Mouse (Mus musculus) heart, embryonic 12.5 days (tissue): ENCODE data around the gene Svop. TPM values are rescaled to one million over a fixed set of nuclear protein-coding genes. Genes with fewer than 3 reads are reported as not detected.

ENCODE experiments used
- ATAC-seq: fragments of 200-750 bp; cut with Nextera tagmentation; 2 replicates; pipeline ENCODE4 v1.8.0; 2017; ENCODE audit warnings: moderate TSS enrichment, moderate library complexity; ENCODE audit not compliant: insufficient number of reproducible peaks, low FRiP score
- H3K27ac ChIP-seq: fragments of 300-500 bp; sonication (generic); 2 replicates; pipeline ENCODE4 v1.5.1; 2016; ENCODE audit warnings: mild to moderate bottlenecking, moderate library complexity; ENCODE audit not compliant: poor library complexity, severe bottlenecking
- H3K27me3 ChIP-seq: fragments of 300-500 bp; sonication (generic); replicated peaks from 2 replicates; pipeline ENCODE4 v1.6.1; 2016; ENCODE audit warnings: mild to moderate bottlenecking, moderate library complexity
- H3K36me3 ChIP-seq: fragments of 300-500 bp; sonication (generic); 2 replicates; pipeline ENCODE4 v1.6.1; 2016; ENCODE audit warnings: mild to moderate bottlenecking, moderate library complexity
- H3K4me1 ChIP-seq: fragments of 300-500 bp; sonication (generic); replicated peaks from 2 replicates; pipeline ENCODE4 v1.6.1; 2016; ENCODE audit warnings: mild to moderate bottlenecking
- H3K4me2 ChIP-seq: fragments of 300-500 bp; sonication (generic); 2 replicates; pipeline ENCODE4 v1.6.1; 2016; ENCODE audit warnings: mild to moderate bottlenecking, moderate library complexity
- H3K4me3 ChIP-seq: fragments of 300-500 bp; sonication (generic); 2 replicates; pipeline ENCODE4 v1.5.1; 2016; ENCODE audit warnings: mild to moderate bottlenecking
- H3K9ac ChIP-seq: fragments of 300-500 bp; sonication (generic); 2 replicates; pipeline ENCODE4 v1.6.1; 2016; ENCODE audit warnings: mild to moderate bottlenecking, moderate library complexity
- H3K9me3 ChIP-seq: fragments of 300-500 bp; sonication (generic); replicated peaks from 2 replicates; pipeline ENCODE4 v1.6.1; 2016; ENCODE audit warnings: mild to moderate bottlenecking, moderate library complexity
- WGBS: fragments of 180-500 bp; shearing (Covaris S2); methylation state at CpG from one replicate; pipeline ENCODE4 v1.1.7; 2016; 5-methylcytosine and 5-hydroxymethylcytosine counted together
- polyA plus RNA-seq: library from polyadenylated mRNA; unstranded; fragments of >200 nt; fragmentation: Nextera tagmentation; extraction: Ambion mirVana; gene quantifications from 2 replicates; pipeline ENCODE4 v1.2.1, GENCODE M21; 2016

Svop gene
- polyA plus RNA-seq = 0.06 and 0.15 TPM in 2 replicates

DNA sequence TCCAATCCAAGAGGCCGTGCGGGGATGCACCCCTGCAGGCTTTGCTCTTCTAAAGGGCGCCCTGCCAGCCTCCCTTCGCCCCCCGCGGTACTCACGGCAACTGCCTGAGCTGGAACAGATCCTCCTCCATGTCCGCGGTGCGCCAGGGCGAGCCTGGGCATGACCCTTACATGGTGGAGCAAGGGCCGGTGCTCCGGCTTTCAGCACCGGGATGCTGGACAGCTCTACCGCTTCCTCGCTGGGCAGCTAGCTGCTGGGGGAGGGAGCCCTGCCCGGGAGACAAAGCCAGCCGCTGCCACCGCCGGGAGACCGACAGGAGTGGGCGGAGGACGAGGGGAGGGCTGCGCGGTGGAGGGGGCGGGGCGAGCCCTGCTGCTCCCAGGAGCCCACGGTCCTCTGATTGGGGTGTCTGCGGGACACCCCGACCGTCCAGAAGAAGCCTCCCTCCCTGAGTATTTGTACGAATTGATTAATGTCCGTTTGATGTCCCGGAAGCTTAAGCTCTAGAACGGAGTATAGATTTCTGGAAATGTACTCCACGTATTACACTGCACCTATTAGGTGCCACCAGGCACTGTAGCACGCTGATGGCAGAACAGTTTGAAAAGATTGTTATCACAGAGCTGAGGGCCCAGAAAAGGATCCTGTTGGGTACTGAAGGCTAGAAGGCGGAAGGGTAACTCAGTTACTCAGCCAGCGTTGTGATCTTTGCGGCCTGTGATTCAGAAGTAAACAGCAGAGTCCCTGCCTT, at the start of gene Svop:
Gene Svop (minus strand): TSS at position 514 of the 751 bp plus-strand sequence.
- Histone ChIP-seq H3K9ac (no peak within 1 kb of the TSS), H3K9me3 (no peaks in the 10 kb centered on the region), H3K27me3 (peaks cover 38% of the 10 kb centered on the region), H3K4me3 (peak within 1 kb of the TSS; percentile 29; the same call in 1 of the 2 replicates), H3K4me2 (peak within 1 kb of the TSS; percentile 64), H3K36me3 (no peaks in the 10 kb centered on the region), H3K27ac (no peak within 1 kb of the TSS), H3K4me1 (peaks cover 7% of the 10 kb centered on the region)
- peak; percentile 29; the same call in 1 of the 2 replicates for ATAC-seq
- 1% methylated on average over 40 of the region's 40 CpGs for WGBS

DNA sequence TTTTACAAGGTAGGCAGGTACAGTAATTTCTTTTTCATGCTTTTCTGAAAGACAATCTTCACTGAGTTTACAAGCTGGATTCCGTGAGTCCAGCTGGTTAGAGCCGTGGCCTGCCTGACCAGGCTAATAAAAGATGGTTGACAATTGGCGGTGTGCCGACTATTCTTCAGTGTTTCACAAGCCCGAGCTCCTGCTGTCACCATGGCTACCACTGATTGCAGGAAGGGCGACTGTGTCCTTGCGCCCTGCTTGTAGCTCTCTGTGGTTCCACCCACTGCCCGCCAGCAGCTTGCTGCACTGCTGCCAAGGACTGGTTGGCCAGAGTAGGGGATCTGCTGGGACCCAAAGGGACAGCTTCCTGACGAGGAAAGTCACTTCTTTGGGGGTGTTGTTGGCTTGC, 47.8 kb upstream of the Svop start:
- Histone ChIP-seq H3K9me3 (no peaks in the 10 kb centered on the region), H3K4me3 (no peak overlapping the region), H3K27me3 (no peaks in the 10 kb centered on the region), H3K27ac (peak overlapping the region; percentile 85), H3K36me3 (peaks cover 27% of the 10 kb centered on the region), H3K4me2 (peak overlapping the region; percentile 9; the same call in 1 of the 2 replicates), H3K4me1 (peaks cover 54% of the 10 kb centered on the region), H3K9ac (no peak overlapping the region)
- WGBS = 36% methylated on average over 9 of the region's 9 CpGs
- peak; percentile 81 for ATAC-seq

DNA sequence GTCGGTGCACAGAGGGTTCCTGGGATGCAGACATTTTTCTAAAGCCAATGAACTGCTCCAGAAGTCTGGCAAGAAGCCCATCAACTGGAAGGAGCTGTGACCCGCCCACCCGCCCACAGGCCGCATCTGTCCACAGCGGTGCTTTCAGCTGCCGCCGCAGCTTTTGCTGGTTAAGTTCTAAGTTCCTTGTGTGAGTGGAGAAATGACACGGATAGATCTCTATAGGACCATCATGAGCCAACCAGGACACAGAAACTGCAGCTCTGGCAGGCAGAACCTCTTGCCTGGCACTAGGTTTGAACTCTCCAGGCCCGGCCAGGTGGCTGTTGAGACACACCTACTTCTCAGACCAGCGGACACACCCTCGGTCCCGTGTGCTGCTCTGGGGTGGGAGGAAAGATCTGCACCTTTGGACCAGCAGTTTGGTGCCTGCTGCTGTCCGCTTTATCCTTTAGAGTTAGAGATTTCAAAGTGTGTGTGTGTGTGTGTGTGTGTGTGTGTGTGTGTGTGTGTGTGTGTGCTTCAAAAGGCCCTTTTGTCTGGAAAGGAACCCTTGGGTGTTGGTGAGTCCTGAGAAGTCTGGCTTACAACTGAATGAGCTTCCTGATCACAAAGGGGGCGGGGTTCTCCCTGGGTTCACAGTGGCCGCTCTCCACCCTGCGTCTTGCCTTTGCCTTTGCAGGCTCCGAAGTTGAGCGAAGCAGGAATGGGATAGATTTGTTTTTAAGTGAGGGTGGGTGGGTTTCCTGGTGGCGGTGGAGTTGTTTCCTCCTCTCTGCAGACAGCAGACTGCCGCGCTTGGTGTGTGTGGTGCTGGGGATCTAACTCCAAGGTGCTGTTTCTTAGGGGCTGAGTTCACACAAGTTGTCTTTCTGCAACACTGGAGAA, 47.2 kb upstream of the Svop start:
- Histone ChIP-seq H3K4me1 (peaks cover 54% of the 10 kb centered on the region), H3K36me3 (peaks cover 29% of the 10 kb centered on the region), H3K4me3 (no peak overlapping the region), H3K4me2 (peak overlapping the region; percentile 9), H3K9me3 (no peaks in the 10 kb centered on the region), H3K27ac (peak overlapping the region; percentile 85), H3K9ac (peak overlapping the region; percentile 40; the same call in 1 of the 2 replicates), H3K27me3 (no peaks in the 10 kb centered on the region)
- no peak for ATAC-seq
- 69% methylated on average over 21 of the region's 21 CpGs for WGBS

DNA sequence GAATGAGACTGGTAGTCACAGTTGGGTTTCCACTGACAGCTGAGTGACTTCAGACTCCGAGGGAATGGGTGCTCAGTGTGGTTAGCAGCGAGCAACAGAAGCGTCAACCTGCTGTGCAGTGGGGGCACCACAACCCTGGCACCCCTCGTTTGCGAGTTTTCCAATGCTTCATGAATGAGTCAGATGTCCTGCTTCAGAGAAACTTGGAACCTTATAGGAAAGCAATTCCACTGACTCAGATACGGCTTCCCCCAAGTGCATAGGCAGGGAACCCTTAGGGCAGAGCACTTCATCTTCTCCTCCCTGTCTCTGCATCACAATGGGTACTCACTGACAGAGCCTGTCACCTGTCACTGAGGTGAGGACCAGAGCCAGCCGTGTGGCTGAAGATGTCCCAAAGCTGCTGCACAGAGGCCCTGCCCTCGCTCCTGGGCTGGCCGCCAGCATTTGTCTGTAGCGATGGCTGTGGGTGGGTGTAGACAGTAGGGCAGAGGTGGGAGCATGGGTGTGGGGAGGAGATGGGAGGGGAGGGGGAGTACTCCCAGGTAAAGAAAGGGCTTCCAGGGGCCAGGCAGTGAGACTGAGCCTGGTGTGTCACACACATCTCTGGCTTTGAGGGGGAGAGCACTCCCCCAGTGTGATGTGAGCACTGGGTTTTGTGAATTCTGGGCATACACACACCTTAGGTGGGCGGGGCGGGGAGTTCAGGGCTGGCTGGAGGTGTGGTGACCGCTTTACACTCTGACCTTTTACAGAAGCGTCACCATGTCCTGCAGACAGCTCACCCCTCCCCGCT, 46.3 kb upstream of the Svop start:
- H3K27me3 ChIP-seq = no peaks in the 10 kb centered on the region
- peaks cover 54% of the 10 kb centered on the region for H3K4me1 ChIP-seq
- H3K36me3 ChIP-seq = peaks cover 30% of the 10 kb centered on the region
- H3K4me3 ChIP-seq = no peak overlapping the region
- H3K9ac ChIP-seq = 0 out of 2 replicates have a peak overlapping the region, but pooled peaks have one; percentile 40
- 74% methylated on average over 15 of the region's 15 CpGs for WGBS
- 0 out of 2 replicates have a peak overlapping the region, but pooled peaks have one; percentile 9 for H3K4me2 ChIP-seq
- peak overlapping the region; percentile 85 for H3K27ac ChIP-seq
- ATAC-seq = no peak
- H3K9me3 ChIP-seq = no peaks in the 10 kb centered on the region

DNA sequence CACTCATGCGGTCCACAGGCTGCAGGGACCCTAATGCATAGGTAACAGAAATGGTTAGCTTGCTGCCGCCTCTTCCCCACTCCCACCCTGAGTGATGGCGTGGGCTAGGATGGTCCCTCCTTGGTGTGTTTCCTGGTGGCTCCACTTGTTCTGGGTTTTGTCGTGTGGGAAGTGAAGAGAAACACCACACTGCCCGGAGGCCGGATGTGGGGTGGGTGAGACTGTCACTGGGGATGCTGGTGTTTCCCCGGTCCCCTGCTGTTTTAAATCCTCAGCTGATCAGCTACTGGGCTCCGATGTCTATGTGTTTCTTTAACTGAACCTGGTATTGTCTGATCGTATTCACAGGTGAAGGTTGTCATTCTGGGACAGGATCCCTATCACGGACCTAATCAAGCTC, 44.1 kb upstream of the Svop start:
- Histone ChIP-seq H3K4me3 (no peak overlapping the region), H3K36me3 (peaks cover 30% of the 10 kb centered on the region), H3K4me2 (no peak overlapping the region), H3K9ac (no peak overlapping the region), H3K27me3 (no peaks in the 10 kb centered on the region), H3K4me1 (peaks cover 67% of the 10 kb centered on the region), H3K9me3 (no peaks in the 10 kb centered on the region), H3K27ac (0 out of 2 replicates have a peak overlapping the region, but pooled peaks have one; percentile 8)
- ATAC-seq = no peak
- 87% methylated on average over 10 of the region's 10 CpGs for WGBS

DNA sequence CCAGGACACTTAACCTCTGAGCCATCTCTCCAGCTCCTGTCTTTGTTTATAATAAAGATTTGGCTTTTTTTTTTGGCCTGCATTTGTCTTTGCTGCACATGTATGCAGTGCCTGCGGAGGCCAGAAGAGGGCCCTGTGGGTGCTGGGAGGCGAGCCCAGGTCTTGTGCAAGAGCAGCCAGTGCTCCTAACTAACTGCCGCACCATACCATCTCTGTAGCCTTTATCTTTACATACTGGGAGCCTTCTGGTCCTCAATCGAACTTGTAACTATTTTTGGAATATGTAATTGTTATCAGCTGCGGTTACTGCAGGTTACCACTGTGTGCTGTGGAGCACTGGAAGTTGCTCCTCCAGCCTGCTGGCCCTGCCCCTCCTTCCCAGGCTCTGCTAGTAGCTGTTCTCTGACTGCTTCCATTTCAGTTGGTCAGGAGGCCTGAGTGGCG, 42.7 kb upstream of the Svop start:
- peaks cover 62% of the 10 kb centered on the region for H3K4me1 ChIP-seq
- no peaks in the 10 kb centered on the region for H3K9me3 ChIP-seq
- H3K36me3 ChIP-seq = peaks cover 30% of the 10 kb centered on the region
- 27% methylated on average over 6 of the region's 6 CpGs for WGBS
- H3K4me2 ChIP-seq = peak overlapping the region; percentile 13
- H3K27me3 ChIP-seq = no peaks in the 10 kb centered on the region
- H3K4me3 ChIP-seq = no peak overlapping the region
- ATAC-seq = no peak
- 0 out of 2 replicates have a peak overlapping the region, but pooled peaks have one; percentile 34 for H3K9ac ChIP-seq
- H3K27ac ChIP-seq = peak overlapping the region; percentile 77

DNA sequence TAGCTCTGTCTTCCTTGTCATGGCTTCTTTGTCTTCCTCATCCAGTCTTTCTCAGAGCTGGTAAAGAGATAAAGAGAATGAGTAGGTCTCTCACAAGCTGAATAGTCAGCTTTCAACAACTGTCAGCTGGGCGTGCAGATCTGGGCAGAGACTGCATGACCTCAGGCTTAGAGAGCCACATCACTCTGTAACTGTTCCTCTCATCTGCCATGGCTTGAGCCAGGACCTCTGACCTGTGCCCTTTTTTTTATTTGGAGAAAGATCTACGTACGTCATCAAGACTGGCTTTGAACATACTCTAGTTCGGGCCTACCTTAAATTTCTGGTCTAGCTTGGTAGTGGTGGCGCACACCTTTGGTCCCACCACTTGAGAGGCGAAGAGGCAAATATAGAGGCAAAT, 41.5 kb upstream of the Svop start:
- Histone ChIP-seq H3K9me3 (no peaks in the 10 kb centered on the region), H3K4me3 (no peak overlapping the region), H3K4me1 (peaks cover 50% of the 10 kb centered on the region), H3K27me3 (no peaks in the 10 kb centered on the region), H3K36me3 (peaks cover 29% of the 10 kb centered on the region), H3K9ac (0 out of 2 replicates have a peak overlapping the region, but pooled peaks have one; percentile 79), H3K4me2 (peak overlapping the region; percentile 97; the same call in 1 of the 2 replicates), H3K27ac (no peak overlapping the region)
- 85% methylated on average over 6 of the region's 6 CpGs for WGBS
- ATAC-seq = no peak

DNA sequence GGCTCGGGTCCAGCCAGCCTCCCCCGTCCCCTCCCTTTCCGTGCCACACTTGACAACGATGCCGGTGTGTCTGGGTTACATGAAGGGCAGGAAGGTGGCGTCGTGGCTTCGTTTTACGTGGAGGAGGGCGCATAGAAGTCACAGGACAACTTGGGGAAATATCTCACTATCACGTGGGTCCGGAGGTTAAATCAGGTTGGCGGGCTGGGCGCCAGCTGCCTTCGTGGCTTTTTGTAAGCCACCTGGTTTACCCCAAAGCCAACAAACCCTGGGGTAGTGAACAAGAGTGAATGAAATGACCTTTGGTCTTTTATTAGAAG, 40.1 kb upstream of the Svop start:
- WGBS = 0% methylated on average over 15 of the region's 15 CpGs
- Histone ChIP-seq H3K4me2 (peak overlapping the region; percentile 97), H3K27me3 (no peaks in the 10 kb centered on the region), H3K9me3 (no peaks in the 10 kb centered on the region), H3K4me1 (peaks cover 47% of the 10 kb centered on the region), H3K4me3 (peak overlapping the region; percentile 78), H3K27ac (peak overlapping the region; percentile 75), H3K9ac (peak overlapping the region; percentile 79), H3K36me3 (peaks cover 16% of the 10 kb centered on the region)
- ATAC-seq = no peak

DNA sequence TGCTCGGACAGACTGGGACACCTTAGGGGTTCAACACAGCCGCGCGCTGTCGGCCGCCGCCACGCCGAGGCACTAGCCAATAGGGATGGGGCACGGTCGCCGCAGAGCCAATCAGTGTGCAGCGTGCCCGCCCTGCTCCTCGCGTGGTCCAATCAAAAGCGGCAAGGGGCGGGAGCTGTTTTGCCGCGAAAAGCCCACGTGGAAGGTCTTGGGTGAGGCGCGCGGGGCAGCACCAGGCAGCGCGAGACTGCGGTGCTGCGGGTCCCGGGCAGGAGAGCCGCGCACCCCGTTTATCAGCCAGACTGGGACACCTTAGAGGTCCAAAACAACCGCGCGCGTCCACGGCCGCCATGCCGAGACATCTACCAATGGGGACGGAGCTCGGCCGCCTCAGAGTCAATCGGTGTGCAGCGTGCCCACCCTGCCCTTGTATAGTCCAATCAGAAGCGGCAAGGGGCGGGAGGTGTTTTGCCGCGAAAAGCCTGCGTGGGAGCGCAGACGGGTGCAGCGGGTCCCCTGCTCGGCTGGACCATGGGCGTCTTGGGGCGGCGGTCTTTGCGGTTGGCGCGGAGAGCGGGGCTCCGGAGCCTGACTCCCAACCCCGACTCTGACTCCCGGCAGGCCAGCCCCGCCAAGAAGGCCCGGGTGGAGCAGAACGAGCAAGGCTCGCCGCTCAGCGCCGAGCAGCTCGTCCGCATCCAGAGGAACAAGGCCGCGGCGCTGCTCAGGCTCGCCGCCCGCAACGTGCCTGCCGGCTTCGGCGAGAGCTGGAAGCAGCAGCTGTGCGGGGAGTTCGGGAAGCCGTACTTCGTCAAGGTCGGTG, 39.5 kb upstream of the Svop start:
- H3K4me2 ChIP-seq = peak overlapping the region; percentile 97
- H3K4me3 ChIP-seq = peak overlapping the region; percentile 78

DNA sequence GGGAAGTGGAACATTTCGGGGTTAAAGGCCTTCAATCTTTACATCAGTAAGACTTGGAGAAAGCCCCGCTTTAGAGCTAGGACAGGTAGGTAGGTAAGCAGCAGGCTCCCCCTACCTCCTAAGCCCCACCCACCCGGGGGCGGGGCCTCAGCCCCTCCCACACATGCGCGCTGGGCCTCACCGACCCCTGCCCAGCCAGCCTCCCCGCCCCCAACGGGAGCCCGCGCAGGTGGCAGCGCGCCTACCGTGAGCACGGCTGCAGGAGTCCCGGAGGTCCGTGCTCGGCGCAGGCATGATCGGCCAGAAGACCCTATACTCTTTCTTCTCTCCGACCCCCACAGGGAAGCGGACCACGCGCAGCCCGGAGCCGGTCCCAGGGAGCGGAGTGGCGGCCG, 38.8 kb upstream of the Svop start, which contains the start of gene Ung:
Gene Ung (plus strand): TSS at position 176 of the 395 bp plus-strand sequence.
- 1% methylated on average over 29 of the region's 29 CpGs for WGBS
- Histone ChIP-seq H3K27ac (peak within 1 kb of the TSS; percentile 75), H3K4me1 (peaks cover 45% of the 10 kb centered on the region), H3K27me3 (no peaks in the 10 kb centered on the region), H3K36me3 (peaks cover 14% of the 10 kb centered on the region), H3K9ac (peak within 1 kb of the TSS; percentile 79), H3K4me3 (peak within 1 kb of the TSS; percentile 78), H3K9me3 (no peaks in the 10 kb centered on the region), H3K4me2 (peak within 1 kb of the TSS; percentile 97)
- peak; percentile 44; the same call in 1 of the 2 replicates for ATAC-seq

More for the DNA sequence above, 39.5 kb upstream of the Svop start:
- Histone ChIP-seq H3K27me3 (no peaks in the 10 kb centered on the region), H3K4me1 (peaks cover 47% of the 10 kb centered on the region), H3K36me3 (peaks cover 13% of the 10 kb centered on the region; the same call in 1 of the 2 replicates), H3K9me3 (no peaks in the 10 kb centered on the region), H3K27ac (peak overlapping the region; percentile 75), H3K9ac (peak overlapping the region; percentile 79)
- under 1% methylated on average over 87 of the region's 87 CpGs for WGBS
- peak; percentile 95 for ATAC-seq
